Mouse (Mus musculus) embryonic facial prominence, embryonic 11.5 days (tissue): ENCODE measurements around the gene 4933405O20Rik. TPM values are rescaled to one million over a fixed set of nuclear protein-coding genes. Genes with fewer than 3 reads are reported as not detected.

ENCODE experiments used
- ATAC-seq: fragments of 200-750 bp; cut with Nextera tagmentation; replicated peaks from 2 replicates; pipeline ENCODE4 v1.8.0; 2017; ENCODE audit warnings: low read depth; ENCODE audit not compliant: insufficient number of reproducible peaks, low FRiP score, low TSS enrichment
- DNase-seq: peaks from one replicate; pipeline ENCODE4 v3.0.0-alpha.2; 2015; ENCODE audit warnings: low spot score
- H3K27ac ChIP-seq: fragments of 300-500 bp; sonication (generic); replicated peaks from 2 replicates; pipeline ENCODE4 v1.5.1; 2014; ENCODE audit warnings: mild to moderate bottlenecking, low read depth, low read length, control low read depth
- H3K27me3 ChIP-seq: fragments of 300-500 bp; sonication (generic); 2 replicates; pipeline ENCODE4 v1.6.1; 2014; ENCODE audit warnings: mild to moderate bottlenecking, low read length, moderate library complexity, mixed read lengths; ENCODE audit not compliant: control insufficient read depth, insufficient read depth
- H3K36me3 ChIP-seq: fragments of 300-500 bp; sonication (generic); replicated peaks from 2 replicates; pipeline ENCODE4 v1.6.1; 2014; ENCODE audit warnings: low read depth, mild to moderate bottlenecking, low read length, moderate library complexity, mixed read lengths; ENCODE audit not compliant: control insufficient read depth, insufficient read depth
- H3K4me1 ChIP-seq: fragments of 300-500 bp; sonication (generic); 2 replicates; pipeline ENCODE4 v1.6.1; 2014; ENCODE audit warnings: low read length, mixed read lengths; ENCODE audit not compliant: control insufficient read depth, insufficient read depth
- H3K4me2 ChIP-seq: fragments of 300-500 bp; sonication (generic); 2 replicates; pipeline ENCODE4 v1.6.1; 2014; ENCODE audit warnings: low read depth, mild to moderate bottlenecking, control low read depth, low read length, moderate library complexity
- H3K4me3 ChIP-seq: fragments of 300-500 bp; sonication (generic); 2 replicates; pipeline ENCODE4 v1.5.1; 2014; ENCODE audit warnings: low read depth, low read length, control low read depth
- H3K9ac ChIP-seq: fragments of 300-500 bp; sonication (generic); replicated peaks from 2 replicates; pipeline ENCODE4 v1.6.1; 2014; ENCODE audit warnings: mild to moderate bottlenecking, control low read depth, low read length
- H3K9me3 ChIP-seq: fragments of 300-500 bp; sonication (generic); replicated peaks from 2 replicates; pipeline ENCODE4 v1.6.1; 2016; ENCODE audit warnings: mild to moderate bottlenecking, low read length, inconsistent platforms, mixed read lengths; ENCODE audit not compliant: control insufficient read depth
- WGBS: fragments of 180-500 bp; shearing (Covaris S2); extraction: QIAGEN DNeasy Blood & Tissue Kit; methylation state at CpG from one replicate; pipeline ENCODE4 v1.1.7; 2014; 5-methylcytosine and 5-hydroxymethylcytosine counted together
- polyA plus RNA-seq: library from polyadenylated mRNA; unstranded; fragments of >200 nt; fragmentation: Nextera tagmentation; extraction: Ambion mirVana; gene quantifications from 2 replicates; pipeline ENCODE4 v1.2.1, GENCODE M21; 2014

Gene 4933405O20Rik
- polyA plus RNA-seq, 1 experiment from 2014 or later: not detected

GRCm38 (mm10) chr7:50633147-50633546 lies 34.2 kb downstream of the 4933405O20Rik start:
- DNase-seq (no peak), ATAC-seq (no peak)
- no peaks in the 10 kb centered on the region for H3K36me3 ChIP-seq
- H3K9me3 ChIP-seq: no peaks in the 10 kb centered on the region
- no peak overlapping the region for H3K27ac ChIP-seq
- no peak overlapping the region for H3K4me3 ChIP-seq
- H3K4me1 ChIP-seq: no peaks in the 10 kb centered on the region
- H3K9ac ChIP-seq: no peak overlapping the region
- H3K4me2 ChIP-seq: no peak overlapping the region
- 83% methylated on average over 2 of the region's 2 CpGs for WGBS
- no peaks in the 10 kb centered on the region for H3K27me3 ChIP-seq
